Mouse (Mus musculus): ENCODE results near the gene Rbmxl1. TPM values are rescaled to one million over a fixed set of nuclear protein-coding genes. Genes with fewer than 3 reads are reported as not detected.

The Rbmxl1 gene
- polyA plus RNA-seq, 1 experiment from 2014 or later: 176 TPM

DNA sequence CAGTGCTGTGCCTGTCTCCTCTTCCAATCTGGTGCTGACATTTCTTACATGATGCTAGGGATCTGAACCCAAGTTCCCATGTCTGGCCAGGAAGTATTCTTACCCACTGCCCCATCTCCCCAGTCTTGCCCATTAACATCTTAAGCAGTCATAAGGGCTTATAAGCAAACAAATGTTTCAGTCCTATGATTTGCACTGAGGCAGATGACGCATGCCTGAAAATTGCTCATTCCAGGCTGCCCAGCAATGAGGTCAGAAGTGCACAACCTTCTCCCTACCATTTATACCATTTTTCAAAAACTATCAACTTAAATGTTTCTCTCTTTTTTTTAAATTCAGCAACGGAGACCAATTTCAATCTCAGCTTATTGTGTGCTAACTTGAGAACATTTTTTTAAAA is 44.8 kb downstream of the Rbmxl1 start:
- Histone ChIP-seq H3K27me3 (ENCODE audit: control insufficient read depth, insufficient read depth, low read length) (no peaks in the 10 kb centered on the region), H3K9me3 (replicated peaks; ENCODE audit: control insufficient read depth, low read length) (no peaks in the 10 kb centered on the region), H3K9ac (ENCODE audit: low read length) (no peak overlapping the region), H3K36me3 (ENCODE audit: control insufficient read depth, insufficient read depth, low read length) (no peaks in the 10 kb centered on the region), H3K4me2 (ENCODE audit: low read depth, low read length) (no peak overlapping the region), H3K4me3 (replicated peaks; ENCODE audit: low read length) (no peak overlapping the region), H3K27ac (ENCODE audit: low read length) (no peak overlapping the region), H3K4me1 (ENCODE audit: control insufficient read depth, insufficient read depth, low read length) (no peaks in the 10 kb centered on the region)
- WGBS: 63% methylated on average over 2 of the region's 2 CpGs
- ATAC-seq (ENCODE audit: insufficient read depth, low FRiP score): no peak

DNA sequence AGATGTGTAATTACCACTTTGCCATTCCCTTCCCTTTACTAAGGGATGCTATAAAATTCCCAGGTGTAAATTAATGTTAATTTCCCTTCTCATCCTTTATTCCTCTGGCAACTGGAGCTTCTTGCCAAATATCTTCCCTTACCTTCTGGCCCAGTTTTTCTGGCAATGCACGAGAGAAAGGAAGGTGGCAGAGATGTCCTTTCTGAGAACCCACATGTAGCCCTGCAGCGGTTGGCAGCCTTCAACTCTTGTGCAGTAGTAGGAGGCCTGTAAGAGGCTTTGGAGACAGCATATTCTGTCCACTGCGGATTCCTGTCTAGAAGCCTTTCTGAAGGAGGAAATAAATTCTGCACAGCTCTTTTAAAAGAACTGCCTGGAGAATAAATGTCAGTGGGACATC is 52.3 kb downstream of the Rbmxl1 start:
- no peak overlapping the region for H3K4me2 ChIP-seq (ENCODE audit: low read depth, low read length)
- WGBS: 78% methylated on average over 3 of the region's 3 CpGs
- H3K4me3 ChIP-seq (replicated peaks; ENCODE audit: low read length): no peak overlapping the region
- no peaks in the 10 kb centered on the region for H3K9me3 ChIP-seq (replicated peaks; ENCODE audit: control insufficient read depth, low read length)
- no peaks in the 10 kb centered on the region for H3K4me1 ChIP-seq (ENCODE audit: control insufficient read depth, insufficient read depth, low read length)
- no peak overlapping the region for H3K9ac ChIP-seq (ENCODE audit: low read length)
- ATAC-seq (ENCODE audit: insufficient read depth, low FRiP score): no peak
- H3K27ac ChIP-seq (ENCODE audit: low read length): no peak overlapping the region
- H3K36me3 ChIP-seq (ENCODE audit: control insufficient read depth, insufficient read depth, low read length): no peaks in the 10 kb centered on the region
- no peaks in the 10 kb centered on the region for H3K27me3 ChIP-seq (ENCODE audit: control insufficient read depth, insufficient read depth, low read length)

Other genes starting within 250 kb of the Rbmxl1 start
- not detected in 2 replicates for gene Pou4f2, start 72.3 kb downstream of the Rbmxl1 start, polyA plus RNA-seq (2015; fragmentation: Nextera tagmentation; extraction: Ambion mirVana)
- 20.8 and 22.0 TPM in 2 replicates for gene Slc10a7, start 448 bp upstream of the Rbmxl1 start, polyA plus RNA-seq (2015; fragmentation: Nextera tagmentation; extraction: Ambion mirVana)

All from stomach, embryonic 16.5 days (tissue).